In genomic region chr12:79454017-79454416, GRCm38 (mm10) we compare ENCODE assay signal across 14 mouse cellular contexts.
A peak's percentile ranks its signal among the peaks of the same experiment; 100 is the strongest.
DNase-seq lines count a peak whose midpoint lies in the region; ATAC-seq lines count a peak whose summit lies in the region.
"Had no signal": no experiment of that assay in that cellular context is flagged by ENCODE, and none has a peak within 500 bp of the region (broad histone marks: within the 10 kb centered on the region; RNA-seq: fewer than 3 reads in every experiment).

No protein-coding gene starts in this region.

- H3K9me3 ChIP-seq in midbrain, embryonic 11.5 days (ENCODE audit: control insufficient read depth, low read length) = no peaks in the 10 kb centered on the region
- H3K9me3 ChIP-seq in midbrain, embryonic 16.5 days (replicated peaks; ENCODE audit: control insufficient read depth, low read length, poor library complexity, severe bottlenecking) = no peaks in the 10 kb centered on the region
- no peaks in the 10 kb centered on the region for H3K9me3 ChIP-seq in lung, embryonic 15.5 days
- no peaks in the 10 kb centered on the region for H3K9me3 ChIP-seq in stomach, embryonic 16.5 days (replicated peaks; ENCODE audit: control insufficient read depth, low read length)
- H3K9me3 ChIP-seq: heart, embryonic 13.5 days; hindbrain, embryonic 12.5 days had no signal

- H3K4me1 ChIP-seq in midbrain, embryonic 11.5 days (ENCODE audit: control insufficient read depth, insufficient read depth, low read length) = no peaks in the 10 kb centered on the region
- H3K4me1 ChIP-seq in midbrain, embryonic 16.5 days (ENCODE audit: control insufficient read depth, insufficient read depth, low read length) = peaks cover 2% of the 10 kb centered on the region; the same call in 1 of the 2 replicates
- peaks cover 30% of the 10 kb centered on the region for H3K4me1 ChIP-seq in lung, embryonic 15.5 days
- H3K4me1 ChIP-seq in stomach, embryonic 16.5 days (ENCODE audit: control insufficient read depth, insufficient read depth, low read length) = peaks cover 13% of the 10 kb centered on the region; the same call in 1 of the 2 replicates

- no peak overlapping the region for H3K9ac ChIP-seq in midbrain, embryonic 11.5 days (ENCODE audit: low read length)
- H3K9ac ChIP-seq in midbrain, embryonic 16.5 days (ENCODE audit: low read depth, low read length) = no peak overlapping the region
- H3K9ac ChIP-seq in lung, embryonic 15.5 days = no peak overlapping the region
- H3K9ac ChIP-seq in stomach, embryonic 16.5 days (ENCODE audit: low read length) = no peak overlapping the region
- H3K9ac ChIP-seq: heart, embryonic 13.5 days; hindbrain, embryonic 12.5 days had no signal

- intact Hi-C loops in heart, postnatal 10 days (cut with DNase I) = no loop called here

- 86% methylated on average over 4 of the region's 4 CpGs for WGBS in midbrain, embryonic 11.5 days
- 87% methylated on average over 4 of the region's 4 CpGs for WGBS in midbrain, embryonic 16.5 days
- WGBS in lung, embryonic 15.5 days = 57% methylated on average over 4 of the region's 4 CpGs
- WGBS in stomach, embryonic 16.5 days = 60% methylated on average over 4 of the region's 4 CpGs

- H3K4me2 ChIP-seq in midbrain, embryonic 11.5 days = no peak overlapping the region
- H3K4me2 ChIP-seq in midbrain, embryonic 16.5 days (ENCODE audit: low read length) = no peak overlapping the region
- no peak overlapping the region for H3K4me2 ChIP-seq in lung, embryonic 15.5 days
- peak overlapping the region; percentile 27; the same call in 1 of the 2 replicates for H3K4me2 ChIP-seq in stomach, embryonic 16.5 days (ENCODE audit: low read depth, low read length)
- H3K4me2 ChIP-seq: heart, embryonic 13.5 days; hindbrain, embryonic 12.5 days had no signal

- no peak for ATAC-seq in midbrain, embryonic 11.5 days (ENCODE audit: low FRiP score)
- ATAC-seq in midbrain, embryonic 16.5 days = no peak
- ATAC-seq in lung, embryonic 15.5 days (ENCODE audit: borderline replicate concordance, extremely low read depth, low FRiP score, low TSS enrichment) = no peak
- no peak; the same call in 1 of the 2 replicates for ATAC-seq in stomach, embryonic 16.5 days (ENCODE audit: insufficient read depth, low FRiP score)
- ATAC-seq in cerebellum, adult (ENCODE audit: insufficient number of reproducible peaks, low FRiP score, low TSS enrichment) = no peak

- no peaks in the 10 kb centered on the region for H3K36me3 ChIP-seq in midbrain, embryonic 11.5 days (ENCODE audit: control insufficient read depth, insufficient read depth, low read length)
- H3K36me3 ChIP-seq in midbrain, embryonic 16.5 days (ENCODE audit: control insufficient read depth, insufficient read depth, low read length) = no peaks in the 10 kb centered on the region
- no peaks in the 10 kb centered on the region for H3K36me3 ChIP-seq in lung, embryonic 15.5 days
- H3K36me3 ChIP-seq in stomach, embryonic 16.5 days (ENCODE audit: control insufficient read depth, insufficient read depth, low read length) = no peaks in the 10 kb centered on the region
- H3K36me3 ChIP-seq: heart, embryonic 13.5 days; hindbrain, embryonic 12.5 days had no signal

- no peak overlapping the region for H3K4me3 ChIP-seq in midbrain, embryonic 11.5 days (ENCODE audit: low read depth, low read length)
- H3K4me3 ChIP-seq in midbrain, embryonic 16.5 days (ENCODE audit: low read depth, low read length) = no peak overlapping the region
- no peak overlapping the region for H3K4me3 ChIP-seq in lung, embryonic 15.5 days
- H3K4me3 ChIP-seq in stomach, embryonic 16.5 days (replicated peaks; ENCODE audit: low read length) = no peak overlapping the region
- H3K4me3 ChIP-seq: heart, embryonic 13.5 days; hindbrain, embryonic 12.5 days had no signal

- H3K27ac ChIP-seq in midbrain, embryonic 11.5 days (ENCODE audit: low read depth, low read length) = no peak overlapping the region
- no peak overlapping the region for H3K27ac ChIP-seq in midbrain, embryonic 16.5 days (ENCODE audit: low read length)
- H3K27ac ChIP-seq in lung, embryonic 15.5 days = peak overlapping the region; percentile 46
- peak overlapping the region; percentile 31 for H3K27ac ChIP-seq in stomach, embryonic 16.5 days (ENCODE audit: low read length)
- H3K27ac ChIP-seq: heart, embryonic 13.5 days; hindbrain, embryonic 12.5 days had no signal

- no peaks in the 10 kb centered on the region for H3K27me3 ChIP-seq in midbrain, embryonic 11.5 days (ENCODE audit: control insufficient read depth, insufficient read depth, low read length)
- no peaks in the 10 kb centered on the region for H3K27me3 ChIP-seq in midbrain, embryonic 16.5 days (ENCODE audit: control insufficient read depth, insufficient read depth, low read depth, low read length)
- no peaks in the 10 kb centered on the region for H3K27me3 ChIP-seq in lung, embryonic 15.5 days
- no peaks in the 10 kb centered on the region for H3K27me3 ChIP-seq in stomach, embryonic 16.5 days (ENCODE audit: control insufficient read depth, insufficient read depth, low read length)
- H3K27me3 ChIP-seq: heart, embryonic 13.5 days; hindbrain, embryonic 12.5 days had no signal

- peak; percentile 35 for DNase-seq in heart, adult 11 months
- no peak for DNase-seq in heart, postnatal 10 days
- peak; percentile 49 for DNase-seq in midbrain, embryonic 11.5 days (ENCODE audit: low spot score, missing footprints)
- no peak for DNase-seq in c-Kit-positive CD71-positive TER-119-positive erythroid progenitor cells, embryonic 14.5 days (ENCODE audit: low spot score)
- DNase-seq: cerebellum, adult 11-12 months; gastrocnemius, postnatal 10 days; kidney, adult 18-20 months; liver had no signal

Comparison
In these comparisons a context has a peak if more than half of its experiments do, and no peak if none do; other contexts are left out.
1. DNase-seq: peak in heart, adult 11 months (single experiment) and midbrain, embryonic 11.5 days (single experiment); none in heart, postnatal 10 days (0 of 2) and c-Kit-positive CD71-positive TER-119-positive erythroid progenitor cells, embryonic 14.5 days (single experiment).
2. H3K27ac ChIP-seq: peak in lung, embryonic 15.5 days (single experiment) and stomach, embryonic 16.5 days (single experiment); none in midbrain, embryonic 11.5 days (single experiment) and midbrain, embryonic 16.5 days (single experiment).